Mouse (Mus musculus) monocyte, adult 5-6 weeks (primary cell): ENCODE results near the gene Map2k1. TPM values are rescaled to one million over a fixed set of nuclear protein-coding genes. Genes with fewer than 3 reads are reported as not detected.
"Not testable (repeated sequence)": the region's sequence is repeated elsewhere in the genome, so short reads cannot be mapped to it uniquely, and the experiment has no call there.

Source experiments
- ATAC-seq: fragments of 153-309, 156-312 bp; replicated peaks from 2 replicates; pipeline ENCODE4 v1.8.0; 2017; ENCODE audit warnings: mild to moderate bottlenecking; ENCODE audit not compliant: low TSS enrichment, insufficient number of reproducible peaks, severe bottlenecking, poor library complexity, low FRiP score
- total RNA-seq: library from RNA; stranded (forward); fragments of 200-1000, 200-491, 200-594 nt; gene quantifications from 3 replicates; pipeline ENCODE4 v1.2.3, GENCODE M21; 2017

Map2k1 gene
- 168 to 200 TPM (median 191 TPM) in 3 replicates for total RNA-seq

DNA sequence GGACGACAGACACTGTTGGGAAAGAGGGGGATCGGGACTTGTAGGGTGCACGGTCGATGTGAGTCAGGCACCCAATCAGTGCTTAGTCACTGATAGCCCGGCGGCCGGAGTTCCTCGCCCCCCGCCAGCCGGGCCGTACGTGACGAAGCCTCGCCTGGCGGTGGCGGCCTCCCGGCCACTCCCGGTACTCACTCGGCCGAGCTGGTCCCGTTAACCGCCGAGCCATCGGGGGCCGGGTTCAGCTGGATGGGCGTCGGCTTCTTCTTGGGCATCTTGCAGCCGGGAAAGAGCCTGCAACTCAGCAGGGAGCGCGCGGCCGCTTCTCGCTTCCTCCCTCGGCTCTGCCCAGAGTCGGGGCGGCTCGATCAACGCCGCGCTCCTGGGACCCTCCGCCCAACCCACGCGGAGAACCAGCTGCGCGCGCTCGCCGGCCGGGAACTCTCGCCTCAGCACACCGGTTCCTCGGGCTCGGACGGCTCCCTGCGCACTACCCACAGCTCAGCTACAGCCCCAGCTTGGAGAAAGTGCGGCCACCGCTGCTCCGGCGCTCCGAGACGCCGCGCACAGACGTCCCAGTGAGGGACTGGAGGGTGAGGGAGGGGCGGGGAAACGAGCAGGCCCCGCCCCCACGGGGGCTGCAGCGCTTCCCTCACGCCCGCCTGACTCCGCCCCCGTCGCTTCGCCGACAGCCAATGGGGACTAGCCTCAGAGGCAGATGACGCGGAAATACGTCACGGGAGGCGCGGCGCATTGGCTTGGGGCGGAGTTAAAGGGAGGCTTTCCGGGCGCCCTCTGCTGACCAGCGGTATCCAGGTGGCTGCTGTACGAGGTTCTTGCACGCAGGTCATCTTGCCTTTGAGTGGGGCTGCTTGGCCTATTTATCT lies at the start of gene Map2k1:
Map2k1 (minus strand) TSS at position 611 of the 884 bp plus-strand sequence.
- ATAC-seq: peak; percentile 98

DNA sequence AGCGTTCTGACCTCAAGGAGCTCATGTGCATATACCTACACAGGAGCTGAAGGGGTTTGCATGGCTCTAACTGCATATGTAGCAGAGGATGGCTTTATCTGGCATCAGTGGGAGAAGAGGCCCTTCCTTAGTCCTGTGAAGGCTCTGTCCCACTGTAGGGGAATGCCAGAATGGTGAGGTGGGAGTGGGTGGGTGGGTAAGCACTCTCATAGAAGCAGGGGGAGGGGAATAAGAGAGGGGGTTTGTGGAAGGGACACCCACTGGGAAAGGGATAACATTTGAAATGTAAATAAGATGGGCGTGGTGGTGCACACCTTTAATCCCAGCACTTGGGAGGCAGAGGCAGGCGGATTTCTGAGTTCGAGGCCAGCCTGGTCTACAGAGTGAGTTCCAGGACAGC lies 49.7 kb upstream of the Map2k1 start:
- ATAC-seq: not testable (repeated sequence)

DNA sequence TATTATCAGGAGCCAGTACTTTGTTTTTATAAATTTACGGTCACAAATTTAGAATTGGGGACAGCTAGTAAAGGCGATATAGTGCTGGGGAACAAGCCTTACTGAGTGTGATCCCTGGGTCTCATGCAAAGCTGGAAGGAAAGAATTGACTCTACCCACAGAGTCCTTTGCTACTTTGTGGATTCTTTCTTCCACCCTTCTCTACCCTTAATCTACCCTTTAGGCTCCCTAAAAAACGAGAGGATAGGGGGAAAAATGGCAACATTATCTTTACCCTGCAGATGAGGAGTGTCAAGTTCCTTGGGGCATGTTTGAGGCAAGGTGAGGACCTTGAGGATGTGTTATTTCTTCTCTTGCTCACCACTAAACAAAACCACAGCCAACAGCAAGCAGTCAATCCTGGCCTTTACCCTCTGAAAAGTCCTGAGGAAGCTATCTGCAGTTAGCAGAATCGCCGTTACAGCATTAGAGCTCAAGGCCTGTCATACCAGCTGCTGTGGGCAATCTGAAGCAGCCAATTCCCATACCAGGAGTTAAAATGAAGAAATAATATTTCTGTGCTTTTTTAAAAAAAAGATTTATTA lies 29.1 kb upstream of the Map2k1 start:
- ATAC-seq: no peak

DNA sequence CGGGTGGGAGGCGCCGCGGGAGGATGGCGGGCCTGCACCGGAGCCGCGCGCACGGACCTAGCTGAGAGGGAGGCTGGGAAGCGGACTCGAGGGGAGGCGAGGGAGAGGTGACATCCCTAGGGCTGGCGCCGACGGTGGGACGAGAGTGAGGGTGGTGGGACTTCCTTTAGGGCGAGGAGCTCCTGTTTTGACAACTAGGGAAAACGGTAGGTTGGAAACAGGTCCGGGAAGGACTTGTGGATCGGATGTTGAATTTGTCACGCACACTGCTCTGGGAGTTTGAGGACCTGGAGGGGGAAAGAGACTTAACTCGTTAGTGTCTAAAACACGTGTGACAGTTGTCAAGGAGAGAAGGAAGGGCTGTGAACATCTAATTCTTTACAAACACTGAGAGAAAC lies 28.3 kb upstream of the Map2k1 start:
- peak; percentile 54 for ATAC-seq

DNA sequence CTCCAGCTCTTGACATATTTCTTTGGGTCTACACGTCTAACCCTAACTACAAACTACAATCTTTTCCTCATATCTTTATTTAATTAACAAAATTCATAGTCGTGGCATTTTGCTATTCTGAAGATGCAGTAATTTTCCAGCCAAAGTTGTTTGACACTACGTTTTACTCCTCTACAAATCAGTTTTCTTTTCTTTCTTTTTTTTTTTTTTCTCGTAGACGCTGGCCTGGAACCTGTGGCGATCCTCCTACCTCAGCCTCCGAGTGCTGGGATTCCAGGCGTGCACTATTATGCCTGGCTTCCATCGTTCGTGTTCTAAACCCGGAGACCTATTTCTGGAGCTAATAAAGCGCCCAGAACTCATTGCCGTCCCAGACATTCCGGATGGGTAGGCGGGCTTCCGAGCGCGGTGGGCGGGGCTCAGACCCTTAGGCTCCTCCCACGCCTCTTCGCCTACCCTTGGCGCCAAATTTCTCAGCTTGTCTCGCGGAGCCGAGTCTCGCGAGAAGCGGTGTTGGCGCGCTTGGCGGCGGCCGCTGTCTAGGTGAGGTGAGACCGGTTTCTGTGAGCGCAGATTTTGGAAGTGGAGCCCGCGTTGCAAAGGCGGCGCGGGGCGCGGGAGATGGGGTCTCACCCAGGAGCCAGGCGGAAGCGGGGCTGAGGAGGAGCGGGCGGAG lies 27.8 kb upstream of the Map2k1 start, which contains the start of gene Tipin:
Tipin (plus strand) TSS at position 477 of the 676 bp plus-strand sequence.
- ATAC-seq: peak; percentile 100

DNA sequence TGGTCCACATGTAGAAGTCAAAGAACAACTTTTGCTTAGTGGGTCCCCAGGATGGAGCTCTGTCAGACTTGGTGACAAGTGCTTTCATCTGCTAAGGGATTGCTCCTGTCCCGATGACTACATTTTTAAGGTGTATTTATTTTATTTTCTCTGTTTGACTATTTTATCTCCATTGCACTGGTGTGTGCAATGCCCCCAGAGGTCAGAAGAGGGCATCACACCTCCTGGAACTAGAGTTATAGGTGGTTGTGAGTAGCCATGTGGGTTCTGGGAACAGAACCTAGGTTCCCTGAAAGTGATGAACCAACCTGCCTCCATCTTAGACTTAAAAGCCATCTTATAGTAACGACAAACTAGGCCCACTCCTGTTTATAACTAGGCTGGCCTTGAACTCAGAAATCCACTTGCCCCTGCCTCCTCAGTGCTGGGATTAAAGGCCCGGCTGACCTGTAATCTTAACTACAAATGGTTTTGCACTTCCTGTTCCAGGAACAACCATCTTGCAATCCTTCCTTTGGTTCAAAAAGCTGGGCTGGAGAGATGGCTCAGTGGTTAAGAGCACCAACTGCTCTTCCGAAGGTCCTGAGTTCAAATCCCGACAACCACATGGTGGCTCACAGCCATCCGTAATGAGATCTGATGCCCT lies 25.4 kb upstream of the Map2k1 start:
- ATAC-seq: no peak

DNA sequence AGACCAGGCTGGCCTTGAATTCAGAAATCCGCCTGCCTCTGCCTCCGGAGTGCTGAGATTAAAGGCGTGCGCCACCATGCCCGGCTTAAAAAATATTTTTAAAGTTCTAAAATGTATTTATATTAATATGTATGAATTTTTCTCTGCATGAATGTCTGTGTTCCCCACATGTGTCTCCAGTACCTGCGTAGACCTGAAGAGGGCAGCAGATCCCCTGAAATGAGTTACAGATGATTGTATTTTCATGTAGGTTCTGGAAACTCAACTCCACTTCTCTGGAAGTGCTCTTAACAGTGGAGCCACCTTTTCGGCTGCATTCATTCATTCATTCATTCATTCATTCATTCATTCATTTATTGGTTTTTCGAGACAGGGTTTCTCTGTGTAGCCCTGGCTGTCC lies 24.3 kb upstream of the Map2k1 start:
- peak; percentile 52; the same call in 1 of the 2 replicates for ATAC-seq

DNA sequence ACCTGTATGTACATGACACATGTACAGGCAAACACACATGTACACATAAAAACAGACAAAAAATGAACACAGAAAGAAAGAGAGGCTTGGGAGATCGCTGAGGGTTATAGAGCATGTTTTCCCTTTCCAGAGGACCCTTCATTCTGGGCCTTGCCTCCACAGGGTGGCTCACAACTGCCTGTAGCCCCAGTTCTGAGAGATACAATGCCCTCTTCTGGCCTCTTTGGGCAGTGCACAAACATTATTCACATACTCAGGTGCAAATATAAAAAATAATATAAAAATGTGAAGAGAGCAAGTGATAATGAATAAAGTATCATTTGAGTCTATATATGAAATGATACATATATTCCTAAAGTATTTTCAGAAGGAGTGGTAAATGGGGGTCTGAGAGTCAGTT lies 21.5 kb upstream of the Map2k1 start:
- ATAC-seq: no peak

DNA sequence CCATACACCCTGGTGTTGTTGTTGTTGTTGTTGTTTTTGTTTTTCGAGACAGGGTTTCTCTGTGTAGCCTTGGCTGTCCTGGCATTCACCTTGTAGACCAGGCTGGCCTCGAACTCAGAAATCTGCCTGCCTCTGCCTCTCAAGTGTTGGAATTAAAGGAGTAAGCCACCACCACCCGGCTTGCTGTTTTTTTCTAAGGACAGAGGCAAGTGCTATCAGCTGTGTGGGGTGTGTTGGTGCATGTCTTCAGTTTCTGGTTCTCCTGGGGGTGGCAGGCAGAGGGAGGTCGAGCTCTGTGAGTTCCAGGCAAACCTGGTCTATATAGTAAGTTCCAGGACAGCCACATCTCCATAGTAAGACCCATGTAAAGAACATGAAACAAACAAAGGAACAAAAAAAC lies 20.9 kb upstream of the Map2k1 start:
- ATAC-seq: no peak

DNA sequence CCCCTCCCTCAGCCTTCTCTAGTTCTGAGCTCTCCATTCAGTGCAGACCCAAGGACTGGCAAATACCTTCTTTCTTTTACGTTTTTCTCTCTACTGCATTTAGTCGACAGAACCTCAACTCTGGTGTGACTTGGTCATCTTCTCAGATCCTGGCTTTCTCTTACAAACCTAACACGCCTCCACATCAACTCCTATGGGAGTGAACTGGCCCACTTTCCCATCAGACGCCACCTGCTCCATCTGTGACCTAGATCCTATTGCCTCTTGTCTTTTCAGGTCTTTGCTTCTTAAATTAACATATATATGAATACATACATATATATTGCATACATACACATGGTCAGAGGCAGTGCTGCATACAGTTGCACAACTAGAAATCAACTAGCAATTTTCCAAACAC lies 20.3 kb upstream of the Map2k1 start:
- ATAC-seq: no peak

DNA sequence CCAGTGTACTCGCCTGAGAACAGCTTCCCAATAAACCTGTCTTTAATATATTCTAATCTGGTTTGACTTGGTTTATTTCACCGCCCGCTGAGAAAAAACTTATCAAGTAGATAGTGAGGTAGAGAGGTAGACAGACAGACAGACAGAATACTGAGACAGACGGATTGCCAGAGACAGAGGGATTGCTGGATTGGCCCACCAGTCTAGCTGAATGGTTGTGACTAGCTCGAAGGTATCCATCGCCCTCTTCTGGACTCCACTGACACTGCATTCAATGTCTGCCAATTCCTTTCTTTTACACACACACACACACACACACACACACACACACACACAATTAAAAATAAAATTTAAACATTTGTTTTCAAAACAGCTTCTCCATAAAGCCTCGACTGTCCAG lies 19.2 kb upstream of the Map2k1 start:
- ATAC-seq: peak; percentile 72; the same call in 1 of the 2 replicates

DNA sequence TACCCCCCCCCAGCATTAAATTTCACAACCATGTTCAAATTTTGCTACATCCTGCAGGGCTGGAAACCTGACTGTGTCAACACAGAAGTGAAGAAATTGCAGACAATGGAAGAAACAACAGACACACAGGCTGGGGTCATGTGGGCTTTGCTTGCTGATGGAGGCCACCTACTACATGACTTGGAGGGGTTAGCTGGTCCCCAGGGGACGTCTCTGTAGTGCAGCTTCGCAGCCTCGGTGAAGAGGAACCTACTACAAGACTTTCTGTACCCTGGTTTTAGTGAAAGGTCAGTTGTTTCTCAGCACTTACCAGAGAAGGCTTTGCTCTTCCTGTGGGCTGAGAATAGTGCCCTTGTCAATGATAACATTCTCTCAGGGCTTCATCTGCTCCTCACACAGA lies 17.8 kb upstream of the Map2k1 start:
- peak; percentile 61 for ATAC-seq

DNA sequence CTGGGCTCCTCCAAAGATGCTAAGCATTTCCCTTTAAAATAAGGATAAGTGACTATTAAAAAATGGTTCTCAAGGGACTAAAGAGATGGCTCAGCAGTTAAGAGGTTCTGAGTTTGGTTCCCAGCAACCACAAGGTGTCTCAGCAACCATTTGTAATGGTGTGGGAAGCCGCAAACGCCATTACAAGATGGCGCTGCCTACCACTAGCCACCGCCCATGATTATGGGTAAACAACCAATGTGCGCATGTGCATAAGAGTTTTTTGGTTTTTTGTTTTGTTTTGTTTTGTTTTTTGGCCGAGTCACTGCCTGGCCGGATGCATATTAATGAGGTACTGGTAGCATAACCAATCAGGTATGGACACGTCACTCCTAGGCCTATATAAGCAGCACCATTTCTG lies 15.4 kb upstream of the Map2k1 start:
- ATAC-seq: not testable (repeated sequence)

DNA sequence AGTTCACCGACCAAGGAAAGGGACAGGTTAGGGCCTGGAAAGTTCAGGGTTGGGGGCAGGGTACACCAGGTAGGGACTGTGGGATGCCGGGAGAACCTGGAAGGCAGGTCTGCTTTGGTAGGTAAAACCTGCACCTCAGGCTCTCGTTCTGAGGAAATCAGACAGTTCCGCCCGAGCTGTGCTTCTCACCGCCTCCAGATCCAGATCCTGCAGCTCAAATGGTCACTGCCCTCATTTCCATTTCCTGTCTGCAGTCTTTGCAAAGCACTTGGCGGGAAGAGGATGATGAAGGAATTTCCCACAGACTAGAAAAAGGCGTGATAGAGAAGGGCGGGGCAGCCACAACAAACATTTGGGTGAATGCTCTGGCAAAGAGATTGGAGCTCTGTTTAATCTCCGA lies 14.8 kb upstream of the Map2k1 start:
- no peak for ATAC-seq

DNA sequence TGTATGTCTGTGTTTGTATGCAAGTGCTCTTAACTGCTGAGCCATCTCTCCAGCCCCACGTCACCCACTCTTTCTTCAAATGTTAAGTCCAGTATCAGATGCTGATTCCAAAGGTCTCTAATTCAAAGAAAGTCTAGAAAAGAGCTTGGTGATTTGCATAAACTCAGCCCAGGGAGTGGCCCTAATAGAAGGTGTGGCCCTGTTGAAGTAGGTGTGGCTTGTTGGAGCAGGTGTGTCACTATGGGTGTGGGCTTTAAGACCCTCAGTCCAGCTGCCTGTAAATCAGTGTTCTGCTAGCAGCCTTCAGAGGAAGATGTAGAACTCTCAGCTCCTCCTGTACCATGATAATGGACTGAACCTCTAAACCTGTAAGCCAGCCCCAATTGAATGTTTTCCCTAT lies 13.8 kb upstream of the Map2k1 start:
- ATAC-seq: no peak

DNA sequence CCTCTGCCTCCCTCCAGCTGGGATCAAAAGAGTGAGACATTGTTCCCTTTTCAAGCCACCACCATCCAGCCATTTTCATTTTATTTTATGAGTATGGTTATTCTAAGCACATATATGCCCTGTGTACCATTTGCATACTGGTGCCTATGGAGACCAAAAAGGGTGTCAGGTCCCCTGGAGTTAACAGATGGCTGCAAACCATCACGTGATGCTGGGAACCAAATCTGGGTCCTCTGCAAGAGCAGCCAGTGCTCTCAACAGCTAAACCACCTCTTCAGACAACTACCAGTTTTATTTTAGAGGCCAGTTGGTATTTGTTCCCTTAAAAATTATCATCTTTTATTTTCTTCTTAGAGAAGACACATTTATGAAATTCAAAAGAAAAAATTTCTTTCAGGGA lies 11.4 kb upstream of the Map2k1 start:
- no peak for ATAC-seq

DNA sequence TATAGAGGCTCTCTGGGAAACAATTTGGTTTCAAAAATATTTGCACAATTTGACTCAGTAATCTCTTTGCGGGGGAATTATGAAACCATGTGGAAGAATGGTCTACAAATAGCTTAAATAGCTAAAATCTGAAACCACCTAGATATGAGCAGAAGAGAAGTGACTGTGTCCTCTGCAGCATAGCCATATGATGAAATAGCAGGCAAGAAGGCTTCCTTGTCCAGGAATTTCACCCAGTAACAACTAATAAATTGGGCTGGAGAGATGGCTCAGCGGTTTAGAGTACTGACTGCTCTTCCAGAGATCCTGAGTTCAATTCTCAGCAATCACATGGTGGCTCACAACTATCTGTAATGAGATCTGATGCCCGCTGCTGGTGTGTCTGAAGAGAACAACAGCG lies 7.6 kb upstream of the Map2k1 start:
- ATAC-seq: no peak

DNA sequence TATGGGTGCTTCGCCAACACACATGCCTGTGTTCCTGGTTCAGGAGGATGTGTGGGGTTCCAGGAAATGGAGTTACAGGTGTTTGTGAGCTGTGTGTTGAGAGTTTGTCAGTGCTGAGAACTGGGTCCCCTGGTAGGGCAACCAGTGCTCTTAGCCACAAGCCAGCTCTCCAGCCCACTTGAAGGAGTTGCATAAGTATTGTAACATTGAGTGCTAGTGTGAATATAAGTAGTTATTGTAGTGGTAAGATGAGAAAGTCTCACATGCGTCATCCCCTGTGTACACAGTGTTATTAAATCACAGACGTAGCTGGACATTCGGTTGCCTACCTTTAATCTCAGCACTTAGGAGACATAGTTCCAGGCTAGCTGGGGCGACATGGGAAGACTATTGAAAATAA lies 6.5 kb upstream of the Map2k1 start:
- ATAC-seq: no peak

DNA sequence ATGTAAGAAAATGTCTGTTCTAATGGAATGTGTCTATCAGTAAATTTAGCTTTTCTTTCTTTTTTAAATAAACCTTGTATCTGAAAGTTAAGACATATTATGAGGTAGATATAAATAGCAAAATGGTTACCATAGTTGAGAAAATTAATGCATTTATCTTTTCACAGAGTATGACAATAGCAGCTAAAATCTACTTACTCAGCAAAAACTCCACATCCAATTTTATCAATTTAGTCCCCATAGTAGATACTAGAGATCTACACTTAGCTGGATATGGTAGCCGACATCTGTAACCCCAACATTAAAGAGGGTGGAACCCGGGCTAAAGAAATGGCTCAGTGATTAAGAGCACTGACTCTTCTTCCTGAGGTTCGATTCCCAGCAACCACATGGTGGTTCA lies 2.8 kb upstream of the Map2k1 start:
- no peak for ATAC-seq
